Mouse (Mus musculus) MEL (cell line): ENCODE measurements at regions not wholly inside any gene's neighbourhood (a gene's known extent, or its start where the extent isn't known, plus 50 kb on each side); places are given as distances from the start of the nearest gene placed in this dataset.

ENCODE experiments used
- ELF1 ChIP-seq: IDR thresholded peaks from 2 replicates; pipeline ENCODE4 v1.6.1; 2014; ENCODE audit warnings: low read depth, mild to moderate bottlenecking, inconsistent platforms, low read length, improper control_type of control experiment, moderate library complexity
- EP300 ChIP-seq, 2 experiments: IDR thresholded peaks; 2 replicates each; pipeline ENCODE4 v1.6.1; 2011; ENCODE audit warnings: improper control_type of control experiment in 2 of 2, low read length in 2 of 2, low read depth in 1 of 2, mild to moderate bottlenecking in 1 of 2
- MAX ChIP-seq: IDR thresholded peaks from 2 replicates; pipeline ENCODE4 v1.6.1; 2011; ENCODE audit warnings: low read length, improper control_type of control experiment
- TCF12 ChIP-seq: IDR thresholded peaks from 2 replicates; pipeline ENCODE4 v1.6.1; 2014; ENCODE audit warnings: low read depth, mild to moderate bottlenecking, inconsistent platforms, low read length, improper control_type of control experiment, moderate library complexity

- TF ChIP-seq EP300 (IDR thresholded peaks at IDR 0.05; ENCODE audit: low read depth in 1 of 2, low read length in 2 of 2) (no peak), ELF1 (no peak), TCF12 (no peak), MAX (no peak)
These were observed 112.3 kb upstream of the Slc22a22 start for GRCm38 (mm10) chr15:57589404-57590377.
